Mouse (Mus musculus) ovary, postnatal 36 days (tissue): Measurements from ENCODE around the gene Kcnb1.
A peak's percentile ranks its signal among the peaks of the same experiment; 100 is the strongest.
"Not testable (repeated sequence)": the region's sequence is repeated elsewhere in the genome, so short reads cannot be mapped to it uniquely, and the experiment has no call there.

Experiments
- DNase-seq: peaks from one replicate; pipeline ENCODE4 v3.0.0; 2022; ENCODE audit warnings: low spot score, mixed read lengths

Kcnb1 gene

DNA sequence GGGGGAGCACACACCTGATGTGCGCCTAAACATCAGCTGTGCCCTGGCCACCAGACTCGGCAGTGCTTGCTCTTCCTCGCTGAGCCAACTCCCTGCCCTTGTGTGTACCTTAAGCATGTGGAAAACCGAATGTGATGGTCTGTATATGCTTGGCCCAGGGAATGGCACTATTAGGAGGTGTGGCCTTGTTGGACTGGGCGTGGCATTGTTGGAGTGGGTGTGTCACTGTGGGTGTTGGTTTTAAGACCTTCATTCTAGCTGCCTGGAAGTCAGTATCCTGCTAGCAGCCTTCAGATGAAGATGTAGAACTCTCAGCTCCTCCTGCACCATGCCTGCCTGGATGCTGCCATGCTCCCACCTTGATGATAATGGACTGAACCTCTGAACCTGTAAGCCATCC is 14.7 kb upstream of the Kcnb1 start:
- not testable (repeated sequence) for DNase-seq

GRCm38 (mm10) chr2:167203505-167204166 is 13.7 kb upstream of the Kcnb1 start:
- DNase-seq = no peak

GRCm38 (mm10) chr2:167201463-167202291 is 11.7 kb upstream of the Kcnb1 start:
- DNase-seq = no peak

- no peak for DNase-seq
Measured at GRCm38 (mm10) chr2:167198660-167199427, 8.9 kb upstream of the Kcnb1 start.

GRCm38 (mm10) chr2:167193361-167193760 is 3.4 kb upstream of the Kcnb1 start:
- DNase-seq = no peak

GRCm38 (mm10) chr2:167189291-167190075 is 472 bp downstream of the Kcnb1 start:
- peak; percentile 33 for DNase-seq

DNA sequence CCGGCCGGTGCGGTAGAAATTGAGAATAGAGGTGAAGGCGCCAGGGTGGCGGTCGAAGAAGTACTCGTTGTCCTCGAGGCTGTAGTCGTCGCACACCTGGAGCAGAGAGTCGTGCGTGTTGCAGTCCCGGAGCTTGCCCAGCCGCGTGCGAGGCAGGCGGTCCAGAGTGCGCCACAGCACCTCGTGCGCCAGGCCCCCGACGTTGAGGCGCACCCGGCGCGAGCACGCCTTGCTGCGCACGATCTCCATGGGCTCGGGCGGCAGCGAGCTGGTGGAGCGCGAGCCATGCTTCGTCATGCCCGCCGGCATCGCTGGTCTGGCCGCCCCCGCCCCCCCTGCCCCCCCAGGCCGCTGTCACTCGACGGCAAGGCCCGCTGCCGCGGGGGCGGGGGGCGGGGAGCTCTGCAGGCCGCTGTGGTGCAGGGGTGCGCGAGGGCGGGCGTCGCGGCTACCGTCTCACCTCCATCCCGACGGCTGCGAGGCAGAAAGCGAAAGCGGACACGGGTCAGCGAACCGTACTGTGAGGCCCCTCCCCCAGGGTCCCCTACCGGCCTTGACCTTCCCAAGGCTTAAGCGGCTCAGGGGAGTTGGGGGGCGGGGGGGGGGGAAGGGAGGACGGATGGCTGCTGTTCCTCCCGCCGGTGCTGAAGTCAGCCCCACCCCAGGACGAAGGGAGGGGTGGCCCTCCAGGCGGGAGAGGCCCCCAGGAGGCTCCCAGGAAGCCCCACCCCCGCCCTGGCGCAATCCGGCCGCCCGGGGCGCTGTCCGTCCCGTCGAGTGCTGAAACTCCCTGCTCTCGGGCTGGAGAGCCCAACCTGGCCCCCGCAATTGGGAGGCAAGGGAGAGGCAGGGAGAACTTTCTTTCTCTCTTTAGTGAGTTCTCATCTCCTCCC is 1.4 kb downstream of the Kcnb1 start:
- peak; percentile 89 for DNase-seq

- DNase-seq = no peak
Measured at GRCm38 (mm10) chr2:167187119-167187518, 2.8 kb downstream of the Kcnb1 start.

- no peak for DNase-seq
Measured at GRCm38 (mm10) chr2:167186544-167186943, 3.4 kb downstream of the Kcnb1 start.

GRCm38 (mm10) chr2:167186003-167186402 is 4.0 kb downstream of the Kcnb1 start:
- DNase-seq = no peak

GRCm38 (mm10) chr2:167185432-167185831 is 4.5 kb downstream of the Kcnb1 start:
- DNase-seq = no peak

DNA sequence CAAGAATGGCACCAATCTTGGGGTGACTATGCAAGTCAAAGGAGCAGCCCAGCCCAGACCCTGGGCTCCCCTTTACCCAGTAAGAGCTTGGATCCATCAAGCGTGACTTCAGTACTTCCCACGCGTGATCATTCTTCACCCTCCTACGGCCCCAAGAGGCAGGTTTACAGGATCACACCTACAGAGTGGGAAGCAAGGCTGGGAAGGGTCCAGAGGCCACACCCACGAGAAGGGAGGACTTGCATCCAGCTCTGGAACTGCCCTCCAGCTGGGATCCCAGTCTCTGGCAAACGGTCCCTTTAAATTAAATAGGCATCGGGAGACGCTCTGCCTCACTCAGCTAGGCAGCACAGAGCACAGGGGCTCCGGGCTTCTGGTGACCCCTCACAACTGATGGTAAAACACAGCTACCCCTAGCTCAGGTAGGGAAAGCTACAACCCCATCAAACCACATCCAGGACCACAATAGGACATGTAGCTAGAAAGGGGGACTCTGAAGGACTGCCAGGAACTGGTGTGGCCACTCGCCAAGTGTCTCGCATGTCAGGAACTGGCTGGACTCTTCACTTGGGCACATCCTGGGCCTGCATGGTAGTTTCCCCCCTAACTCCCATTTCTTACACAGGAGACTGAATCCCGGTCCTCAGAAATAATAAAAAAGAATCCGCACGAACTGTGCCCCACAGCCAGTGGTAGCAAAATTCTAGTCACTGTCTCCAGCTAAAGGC is 8.1 kb downstream of the Kcnb1 start:
- no peak for DNase-seq

- DNase-seq = no peak
Measured at GRCm38 (mm10) chr2:167181096-167181495, 8.9 kb downstream of the Kcnb1 start.

DNA sequence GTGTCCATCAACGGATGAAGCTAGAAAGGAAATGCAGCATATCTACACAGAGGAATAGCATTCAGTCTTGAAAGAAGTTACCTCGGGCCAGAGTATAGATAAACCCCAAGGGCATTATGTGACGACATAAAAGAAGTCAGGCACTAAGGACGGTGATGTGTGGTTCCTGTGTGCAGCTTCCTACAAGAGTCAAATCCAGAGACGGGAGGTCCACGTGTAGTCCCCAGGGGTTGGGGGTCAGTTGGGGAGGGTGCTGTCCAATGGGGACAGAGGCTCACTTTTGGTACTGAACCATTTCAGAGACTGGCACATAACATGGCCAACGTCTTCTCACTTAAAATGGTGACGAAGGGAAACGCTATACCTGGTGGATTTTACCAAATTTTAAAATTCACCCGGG is 10.7 kb downstream of the Kcnb1 start:
- DNase-seq = no peak

DNA sequence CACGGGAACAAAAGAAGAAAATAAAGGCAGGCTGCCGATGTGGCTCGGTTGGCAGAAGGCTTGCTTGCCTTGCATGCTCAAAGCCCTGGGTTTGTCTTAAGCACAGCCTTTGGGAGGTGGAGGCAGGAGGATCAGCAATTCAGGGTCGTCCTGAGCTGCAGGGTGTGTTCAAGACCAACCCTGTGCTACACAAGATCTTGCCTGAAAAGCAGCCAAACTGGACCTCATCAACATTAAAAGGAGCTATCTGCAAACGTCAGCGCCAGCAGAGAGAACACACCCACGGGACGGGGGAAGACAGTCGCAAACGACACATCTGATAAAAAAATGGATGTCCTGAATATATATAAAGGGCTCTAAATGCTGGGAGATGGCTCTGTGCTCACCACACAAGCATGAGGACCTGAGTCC is 12.7 kb downstream of the Kcnb1 start:
- no peak for DNase-seq

GRCm38 (mm10) chr2:167175284-167175683 is 14.7 kb downstream of the Kcnb1 start:
- DNase-seq = no peak

DNA sequence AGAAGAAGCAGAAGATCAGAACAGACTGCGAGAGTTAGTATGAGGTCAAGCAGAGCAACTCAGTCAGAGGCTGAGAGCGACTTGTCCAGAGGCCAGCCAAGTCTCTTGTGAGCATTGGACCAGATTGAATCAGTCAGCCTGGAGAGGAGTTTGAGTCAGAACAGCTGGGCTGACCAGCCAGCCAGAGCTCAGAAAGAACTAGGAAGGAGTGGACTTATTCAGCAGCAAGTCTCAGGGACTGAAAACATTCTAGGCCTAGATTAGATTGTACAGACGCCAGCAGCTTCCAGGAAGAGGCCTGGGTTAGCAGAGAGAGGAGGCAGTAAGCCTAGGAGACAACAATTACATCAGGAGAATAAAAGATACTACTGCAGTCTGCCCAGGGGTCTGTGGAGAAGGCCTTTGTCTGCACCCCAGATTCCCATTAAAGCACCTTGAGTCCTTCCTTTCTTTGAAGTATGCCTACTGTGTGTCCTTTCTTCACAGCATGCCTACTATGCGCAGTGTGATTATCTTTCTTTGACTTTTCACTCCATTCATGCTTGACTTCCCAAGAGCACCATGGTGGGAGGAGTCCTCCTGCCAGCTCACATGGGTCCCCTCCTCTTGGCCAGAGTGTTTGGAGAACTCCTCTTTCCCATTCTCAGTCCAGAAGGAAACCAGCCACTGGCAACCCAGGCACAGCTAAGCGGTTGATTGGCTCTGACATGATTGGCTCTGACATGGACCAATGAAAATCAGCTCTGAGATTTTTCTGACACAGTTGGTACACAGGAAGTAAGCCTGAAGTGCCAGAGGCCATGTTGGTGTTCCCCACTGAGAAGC is 16.7 kb downstream of the Kcnb1 start:
- no peak for DNase-seq

GRCm38 (mm10) chr2:167167515-167168212 is 22.3 kb downstream of the Kcnb1 start:
- no peak for DNase-seq

DNA sequence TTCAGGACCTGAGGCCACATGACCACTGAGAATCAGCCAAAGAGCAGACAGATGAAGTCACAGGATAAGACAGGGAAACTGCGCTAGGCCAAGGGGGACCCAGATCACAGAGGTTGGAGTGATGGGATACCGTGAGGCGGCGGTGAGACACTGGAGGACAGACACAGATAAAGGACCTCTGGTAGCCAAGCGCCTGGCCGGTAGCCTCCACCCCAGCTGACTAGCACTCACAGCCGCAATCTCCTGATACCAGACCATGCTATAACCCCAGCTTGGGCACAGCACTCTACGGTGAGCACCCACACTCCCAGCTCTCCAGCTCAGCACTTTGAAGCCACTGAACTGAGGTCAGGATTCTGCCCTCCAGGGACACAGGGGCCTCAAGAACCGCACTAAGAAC is 26.4 kb downstream of the Kcnb1 start:
- no peak for DNase-seq
